Mouse (Mus musculus) liver, embryonic 15.5 days (tissue): ENCODE data around the gene Mtss1l. TPM values are rescaled to one million over a fixed set of nuclear protein-coding genes. Genes with fewer than 3 reads are reported as not detected.

ENCODE experiments used
- ATAC-seq: fragments of 200-750 bp; cut with Nextera tagmentation; 2 replicates; pipeline ENCODE4 v1.8.0; 2017; ENCODE audit warnings: moderate number of reproducible peaks, mild to moderate bottlenecking, moderate library complexity; ENCODE audit not compliant: insufficient read depth
- H3K27ac ChIP-seq: fragments of 300-500 bp; sonication (generic); replicated peaks from 2 replicates; pipeline ENCODE4 v1.5.1; 2015; ENCODE audit warnings: mild to moderate bottlenecking, inconsistent platforms
- H3K27me3 ChIP-seq: fragments of 300-500 bp; sonication (generic); 2 replicates; pipeline ENCODE4 v1.6.1; 2015; ENCODE audit warnings: mild to moderate bottlenecking, inconsistent platforms
- H3K36me3 ChIP-seq: fragments of 300-500 bp; sonication (generic); replicated peaks from 2 replicates; pipeline ENCODE4 v1.6.1; 2015; ENCODE audit warnings: moderate library complexity, mild to moderate bottlenecking, inconsistent platforms
- H3K4me1 ChIP-seq: fragments of 300-500 bp; sonication (generic); replicated peaks from 2 replicates; pipeline ENCODE4 v1.6.1; 2015; ENCODE audit warnings: inconsistent platforms
- H3K4me2 ChIP-seq: fragments of 300-500 bp; sonication (generic); 2 replicates; pipeline ENCODE4 v1.6.1; 2015; ENCODE audit warnings: moderate library complexity, mild to moderate bottlenecking, inconsistent platforms
- H3K4me3 ChIP-seq: fragments of 300-500 bp; sonication (generic); replicated peaks from 2 replicates; pipeline ENCODE4 v1.5.1; 2015; ENCODE audit warnings: mild to moderate bottlenecking, inconsistent platforms
- H3K9ac ChIP-seq: fragments of 300-500 bp; sonication (generic); 2 replicates; pipeline ENCODE4 v1.6.1; 2015; ENCODE audit warnings: moderate library complexity, mild to moderate bottlenecking, inconsistent platforms
- H3K9me3 ChIP-seq: fragments of 300-500 bp; sonication (generic); replicated peaks from 2 replicates; pipeline ENCODE4 v1.6.1; 2016; ENCODE audit warnings: inconsistent platforms
- WGBS: fragments of 180-500 bp; shearing (Covaris S2); methylation state at CpG from one replicate; pipeline ENCODE4 v1.1.7; 2015; ENCODE audit warnings: mixed read lengths; ENCODE audit not compliant: insufficient replicate concordance; 5-methylcytosine and 5-hydroxymethylcytosine counted together
- polyA plus RNA-seq: library from polyadenylated mRNA; unstranded; fragments of >200 nt; fragmentation: Nextera tagmentation; extraction: Ambion mirVana; gene quantifications from 2 replicates; pipeline ENCODE4 v1.2.1, GENCODE M21; 2015

Mtss1l gene
- polyA plus RNA-seq, 1 experiment from 2014 or later = 1.0 TPM

- H3K4me1 ChIP-seq = no peaks in the 10 kb centered on the region
- no peak overlapping the region for H3K4me2 ChIP-seq
- H3K9me3 ChIP-seq = no peaks in the 10 kb centered on the region
- 37% methylated on average over 5 of the region's 5 CpGs for WGBS
- no peak overlapping the region for H3K9ac ChIP-seq
- H3K4me3 ChIP-seq = no peak overlapping the region
- no peaks in the 10 kb centered on the region for H3K36me3 ChIP-seq
- H3K27ac ChIP-seq = no peak overlapping the region
- ATAC-seq = no peak
- H3K27me3 ChIP-seq = no peaks in the 10 kb centered on the region; the same call in 1 of the 2 replicates
Observed at GRCm38 (mm10) chr8:110761185-110761584, 39.9 kb downstream of the Mtss1l start.

DNA sequence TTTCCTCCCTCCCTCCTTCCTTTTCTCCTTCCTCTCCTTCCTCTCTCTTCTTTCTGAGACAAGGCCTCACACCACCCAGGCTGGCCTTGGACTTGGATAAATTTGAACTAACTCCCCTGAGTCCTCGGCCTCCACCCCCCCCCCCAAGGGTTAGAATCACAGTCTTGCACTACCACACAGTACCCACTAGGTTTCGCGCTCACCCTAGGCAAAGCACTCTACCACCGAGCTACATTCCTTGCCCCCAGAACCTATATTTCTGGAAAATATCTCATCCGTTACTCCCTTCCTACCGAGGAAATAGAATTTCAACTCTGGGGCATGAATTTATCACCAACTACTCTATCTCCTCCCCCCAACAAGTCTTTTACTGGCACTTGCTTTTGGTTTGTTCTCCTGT, 40.7 kb downstream of the Mtss1l start:
- Histone ChIP-seq H3K9me3 (no peaks in the 10 kb centered on the region), H3K4me2 (no peak overlapping the region), H3K9ac (no peak overlapping the region), H3K27ac (no peak overlapping the region), H3K4me3 (no peak overlapping the region), H3K4me1 (no peaks in the 10 kb centered on the region), H3K36me3 (no peaks in the 10 kb centered on the region), H3K27me3 (no peaks in the 10 kb centered on the region; the same call in 1 of the 2 replicates)
- WGBS = 57% methylated on average over 6 of the region's 6 CpGs
- no peak for ATAC-seq

- no peak overlapping the region for H3K4me3 ChIP-seq
Observed at GRCm38 (mm10) chr8:110764671-110765070, 43.4 kb downstream of the Mtss1l start.

GRCm38 (mm10) chr8:110767261-110767660, 46.0 kb downstream of the Mtss1l start:
- H3K36me3 ChIP-seq = no peaks in the 10 kb centered on the region
- no peak for ATAC-seq
- no peaks in the 10 kb centered on the region for H3K4me1 ChIP-seq
- H3K9me3 ChIP-seq = no peaks in the 10 kb centered on the region
- no peak overlapping the region for H3K4me3 ChIP-seq
- H3K9ac ChIP-seq = no peak overlapping the region
- WGBS = 69% methylated on average over 6 of the region's 6 CpGs
- H3K27ac ChIP-seq = no peak overlapping the region
- H3K27me3 ChIP-seq = no peaks in the 10 kb centered on the region; the same call in 1 of the 2 replicates
- no peak overlapping the region for H3K4me2 ChIP-seq

More at GRCm38 (mm10) chr8:110764671-110765070, 43.4 kb downstream of the Mtss1l start:
- ATAC-seq = no peak
- no peak overlapping the region for H3K4me2 ChIP-seq
- no peaks in the 10 kb centered on the region for H3K4me1 ChIP-seq
- H3K27ac ChIP-seq = no peak overlapping the region
- H3K27me3 ChIP-seq = no peaks in the 10 kb centered on the region; the same call in 1 of the 2 replicates
- no peak overlapping the region for H3K9ac ChIP-seq
- no peaks in the 10 kb centered on the region for H3K9me3 ChIP-seq
- no peaks in the 10 kb centered on the region for H3K36me3 ChIP-seq
- WGBS = 58% methylated on average over 3 of the region's 3 CpGs

DNA sequence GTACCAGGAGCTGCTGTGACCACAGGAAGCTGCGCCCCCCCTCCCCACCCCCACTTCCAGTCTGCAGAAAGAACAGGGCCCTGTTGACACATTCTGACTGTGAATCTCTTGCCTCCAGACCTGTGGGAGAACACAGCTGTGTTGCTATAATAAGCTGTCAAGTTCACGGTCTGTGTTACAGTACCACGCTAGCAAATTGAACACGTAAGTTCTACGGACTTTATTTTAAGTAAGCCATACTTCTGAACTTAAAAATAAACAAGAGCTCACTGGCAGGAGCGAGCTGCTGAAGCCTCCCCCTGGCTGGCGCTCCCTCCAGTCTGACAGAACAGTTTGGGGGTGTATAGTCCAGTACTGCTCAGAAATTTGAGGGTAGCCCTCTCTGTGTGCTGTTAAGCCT, 51.2 kb downstream of the Mtss1l start:
- H3K27me3 ChIP-seq = no peaks in the 10 kb centered on the region
- H3K9ac ChIP-seq = no peak overlapping the region
- H3K9me3 ChIP-seq = no peaks in the 10 kb centered on the region
- 50% methylated on average over 7 of the region's 7 CpGs for WGBS
- no peaks in the 10 kb centered on the region for H3K36me3 ChIP-seq
- no peaks in the 10 kb centered on the region for H3K4me1 ChIP-seq
- H3K4me2 ChIP-seq = no peak overlapping the region
- H3K27ac ChIP-seq = no peak overlapping the region
- ATAC-seq = no peak
- no peak overlapping the region for H3K4me3 ChIP-seq

DNA sequence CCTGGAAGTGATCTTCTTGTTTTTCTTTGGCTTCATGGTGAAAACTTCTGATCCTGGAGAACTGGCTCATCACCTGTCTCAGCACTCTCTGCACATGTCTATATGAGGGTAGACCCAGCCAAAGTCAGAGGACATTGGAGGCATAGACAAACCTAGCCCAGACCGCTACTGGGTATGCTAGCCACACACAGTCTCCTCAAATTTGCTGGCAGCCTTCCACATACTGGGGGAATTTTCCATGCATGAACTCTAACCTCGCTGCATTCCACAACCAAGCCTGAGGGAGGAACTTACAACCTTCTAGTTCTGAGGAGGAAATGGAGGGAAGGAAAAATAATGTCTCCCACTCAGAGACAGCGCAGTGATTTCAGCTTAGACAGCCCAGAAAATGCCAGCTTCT, 52.8 kb downstream of the Mtss1l start:
- Histone ChIP-seq H3K9ac (no peak overlapping the region), H3K27me3 (no peaks in the 10 kb centered on the region), H3K36me3 (no peaks in the 10 kb centered on the region), H3K9me3 (no peaks in the 10 kb centered on the region), H3K27ac (no peak overlapping the region), H3K4me3 (no peak overlapping the region), H3K4me2 (no peak overlapping the region), H3K4me1 (no peaks in the 10 kb centered on the region)
- ATAC-seq = no peak
- 75% methylated on average over 3 of the region's 3 CpGs for WGBS

GRCm38 (mm10) chr8:110774725-110775124, 53.4 kb downstream of the Mtss1l start:
- Histone ChIP-seq H3K4me3 (no peak overlapping the region), H3K9me3 (no peaks in the 10 kb centered on the region), H3K4me1 (no peaks in the 10 kb centered on the region), H3K36me3 (no peaks in the 10 kb centered on the region), H3K4me2 (no peak overlapping the region), H3K27ac (no peak overlapping the region), H3K9ac (no peak overlapping the region), H3K27me3 (no peaks in the 10 kb centered on the region)
- WGBS = 70% methylated on average over 6 of the region's 6 CpGs
- no peak for ATAC-seq

- no peaks in the 10 kb centered on the region for H3K4me1 ChIP-seq
- no peak overlapping the region for H3K27ac ChIP-seq
- H3K4me2 ChIP-seq = no peak overlapping the region
- H3K27me3 ChIP-seq = no peaks in the 10 kb centered on the region
- no peak for ATAC-seq
- WGBS = 68% methylated on average over 8 of the region's 8 CpGs
- H3K9me3 ChIP-seq = no peaks in the 10 kb centered on the region
- no peaks in the 10 kb centered on the region for H3K36me3 ChIP-seq
- H3K4me3 ChIP-seq = no peak overlapping the region
- H3K9ac ChIP-seq = no peak overlapping the region
Observed at GRCm38 (mm10) chr8:110775316-110775715, 54.0 kb downstream of the Mtss1l start.

- Histone ChIP-seq H3K9ac (no peak overlapping the region), H3K27ac (no peak overlapping the region), H3K9me3 (no peaks in the 10 kb centered on the region), H3K4me2 (no peak overlapping the region), H3K4me3 (no peak overlapping the region), H3K4me1 (no peaks in the 10 kb centered on the region), H3K36me3 (no peaks in the 10 kb centered on the region), H3K27me3 (no peaks in the 10 kb centered on the region)
- 71% methylated on average over 3 of the region's 3 CpGs for WGBS
- ATAC-seq = no peak
Observed at GRCm38 (mm10) chr8:110775721-110776120, 54.4 kb downstream of the Mtss1l start.

DNA sequence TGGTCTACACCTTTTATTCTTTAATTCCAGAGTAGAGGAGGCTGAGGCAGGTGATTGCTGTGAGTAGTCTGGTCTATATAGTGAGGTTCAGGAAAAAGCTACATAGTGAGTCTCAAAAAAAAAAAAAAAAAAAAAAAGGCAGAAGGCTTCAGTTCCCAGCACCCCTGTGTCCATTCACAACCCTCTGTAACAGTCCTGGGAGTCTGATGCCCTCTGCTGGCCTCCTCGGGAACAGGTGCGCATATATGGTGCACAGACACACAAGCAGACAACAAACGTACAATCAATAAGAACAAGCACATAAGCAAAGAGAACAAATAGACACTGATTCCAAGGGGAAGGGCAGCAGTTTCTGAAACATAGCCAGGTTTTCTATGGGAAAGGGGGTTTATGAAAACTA, 55.1 kb downstream of the Mtss1l start:
- Histone ChIP-seq H3K4me3 (no peak overlapping the region), H3K9ac (no peak overlapping the region), H3K27me3 (no peaks in the 10 kb centered on the region), H3K27ac (no peak overlapping the region), H3K9me3 (no peaks in the 10 kb centered on the region), H3K4me1 (no peaks in the 10 kb centered on the region), H3K4me2 (no peak overlapping the region), H3K36me3 (no peaks in the 10 kb centered on the region)
- 79% methylated on average over 3 of the region's 3 CpGs for WGBS
- no peak for ATAC-seq

DNA sequence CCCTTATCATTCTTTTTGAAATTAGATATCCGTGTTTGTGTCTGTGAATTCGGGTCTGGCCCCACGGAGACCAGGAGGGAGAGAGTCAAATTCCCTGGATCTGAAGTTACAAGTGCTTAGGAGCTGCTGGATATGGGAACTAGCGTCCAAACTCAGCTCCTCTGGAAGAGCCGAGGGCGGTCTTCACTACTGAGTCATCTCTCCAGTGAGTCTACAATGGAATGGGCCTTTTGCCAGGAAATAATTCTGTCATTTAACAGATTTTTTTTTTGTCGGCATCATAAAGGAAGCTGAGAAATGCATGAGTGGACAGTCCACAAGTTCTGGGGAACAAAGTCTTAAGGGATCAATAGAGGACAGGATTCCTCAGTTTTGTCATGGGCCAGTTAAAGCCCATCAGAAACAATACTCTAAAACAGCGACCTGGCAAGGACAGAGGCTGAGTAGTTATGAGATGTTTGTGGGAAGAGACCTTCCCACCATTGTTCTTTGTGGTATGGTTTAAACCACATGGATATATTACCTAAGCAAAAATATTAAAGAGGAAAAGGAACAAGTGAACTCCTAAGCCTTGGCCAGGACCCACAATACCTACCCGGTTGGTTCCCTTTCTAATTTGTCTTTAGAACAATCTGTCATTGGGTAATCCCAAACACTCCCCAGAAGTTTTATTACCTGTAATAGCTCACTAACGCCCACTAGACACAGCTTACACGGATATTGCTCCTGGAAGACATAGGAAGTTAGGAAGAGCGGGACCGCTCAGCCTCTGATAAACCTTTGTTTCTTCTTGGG, 58.8 kb downstream of the Mtss1l start:
- WGBS = 62% methylated on average over 13 of the region's 13 CpGs

DNA sequence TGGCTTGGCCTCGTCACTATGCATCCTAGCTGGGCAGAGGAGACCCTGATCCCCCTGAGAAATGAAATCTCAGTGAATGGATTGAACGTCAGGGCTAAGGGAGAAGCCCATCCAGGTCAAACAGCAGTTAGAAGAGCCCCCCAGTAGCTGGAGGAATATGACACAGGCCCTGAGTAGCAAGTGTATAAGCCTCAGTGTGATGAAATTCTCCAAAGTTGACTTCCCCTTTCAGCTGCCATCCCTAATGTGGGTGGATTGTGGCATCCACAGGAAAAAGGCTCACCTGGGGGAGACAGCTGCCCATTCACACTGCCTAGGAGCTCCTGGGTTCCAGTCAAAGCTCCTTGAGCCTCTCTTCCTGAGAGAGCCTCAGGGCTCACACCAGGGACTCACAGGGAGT, 64.1 kb downstream of the Mtss1l start:
- Histone ChIP-seq H3K27me3 (peaks cover 6% of the 10 kb centered on the region; the same call in 1 of the 2 replicates), H3K9me3 (no peaks in the 10 kb centered on the region), H3K36me3 (no peaks in the 10 kb centered on the region), H3K27ac (no peak overlapping the region), H3K4me1 (peaks cover 8% of the 10 kb centered on the region; the same call in 1 of the 2 replicates), H3K4me3 (no peak overlapping the region), H3K4me2 (no peak overlapping the region), H3K9ac (no peak overlapping the region)
- ATAC-seq = no peak
- WGBS = 29% methylated on average over 2 of the region's 2 CpGs

More for the DNA sequence above, 58.8 kb downstream of the Mtss1l start:
- no peak overlapping the region for H3K4me3 ChIP-seq
- H3K9ac ChIP-seq = no peak overlapping the region
- no peak overlapping the region for H3K27ac ChIP-seq
- H3K4me2 ChIP-seq = no peak overlapping the region
- H3K27me3 ChIP-seq = no peaks in the 10 kb centered on the region
- ATAC-seq = no peak
- H3K9me3 ChIP-seq = no peaks in the 10 kb centered on the region
- H3K36me3 ChIP-seq = no peaks in the 10 kb centered on the region
- H3K4me1 ChIP-seq = no peaks in the 10 kb centered on the region
